Mouse (Mus musculus) bone marrow, adult 2 months (tissue): Measurements from ENCODE around the gene Adora1.

Source experiments
- CTCF ChIP-seq: fragments of 200-500 bp; IDR thresholded peaks from 2 replicates; pipeline ENCODE4 v1.5.1; 2011; ENCODE audit warnings: low read length, control low read depth; ENCODE audit not compliant: control insufficient read depth, insufficient read depth
- POLR2A ChIP-seq: fragments of 200-500 bp; IDR thresholded peaks from 2 replicates; pipeline ENCODE4 v1.6.1; 2011; ENCODE audit warnings: low read depth, mild to moderate bottlenecking, control low read depth, low read length, borderline replicate concordance; ENCODE audit not compliant: control insufficient read depth

- TF ChIP-seq CTCF: no peak
- TF ChIP-seq POLR2A: no peak
These were observed 39.7 kb downstream of the Adora1 start for GRCm38 (mm10) chr1:134195571-134195970.
